Mouse (Mus musculus) forebrain, embryonic 12.5 days (tissue): ENCODE data around the gene Gclc. TPM values are rescaled to one million over a fixed set of nuclear protein-coding genes. Genes with fewer than 3 reads are reported as not detected.

Source experiments
- ATAC-seq: fragments of 200-750 bp; cut with Nextera tagmentation; 2 replicates; pipeline ENCODE4 v1.8.0; 2017; ENCODE audit warnings: moderate TSS enrichment; ENCODE audit not compliant: low FRiP score
- H3K27ac ChIP-seq: fragments of 300-500 bp; sonication (generic); 2 replicates; pipeline ENCODE4 v1.5.1; 2016; ENCODE audit warnings: mild to moderate bottlenecking
- H3K27me3 ChIP-seq: fragments of 300-500 bp; sonication (generic); 2 replicates; pipeline ENCODE4 v1.6.1; 2016; ENCODE audit warnings: mild to moderate bottlenecking
- H3K36me3 ChIP-seq: fragments of 300-500 bp; sonication (generic); replicated peaks from 2 replicates; pipeline ENCODE4 v1.6.1; 2016; ENCODE audit warnings: mild to moderate bottlenecking
- H3K4me1 ChIP-seq: fragments of 300-500 bp; sonication (generic); 2 replicates; pipeline ENCODE4 v1.6.1; 2016
- H3K4me2 ChIP-seq: fragments of 300-500 bp; sonication (generic); 2 replicates; pipeline ENCODE4 v1.6.1; 2016; ENCODE audit warnings: mild to moderate bottlenecking, moderate library complexity
- H3K4me3 ChIP-seq: fragments of 300-500 bp; sonication (generic); replicated peaks from 2 replicates; pipeline ENCODE4 v1.5.1; 2016; ENCODE audit warnings: mild to moderate bottlenecking
- H3K9ac ChIP-seq: fragments of 300-500 bp; sonication (generic); 2 replicates; pipeline ENCODE4 v1.6.1; 2016; ENCODE audit warnings: mild to moderate bottlenecking
- H3K9me3 ChIP-seq: fragments of 300-500 bp; sonication (generic); 2 replicates; pipeline ENCODE4 v1.6.1; 2016
- WGBS: fragments of 180-500 bp; shearing (Covaris S2); methylation state at CpG from one replicate; pipeline ENCODE4 v1.1.7; 2016; 5-methylcytosine and 5-hydroxymethylcytosine counted together
- polyA plus RNA-seq: library from polyadenylated mRNA; unstranded; fragments of >200 nt; fragmentation: Nextera tagmentation; extraction: Ambion mirVana; gene quantifications from 2 replicates; pipeline ENCODE4 v1.2.1, GENCODE M21; 2016

Gclc gene
- 22.5 and 23.5 TPM in 2 replicates for polyA plus RNA-seq

DNA sequence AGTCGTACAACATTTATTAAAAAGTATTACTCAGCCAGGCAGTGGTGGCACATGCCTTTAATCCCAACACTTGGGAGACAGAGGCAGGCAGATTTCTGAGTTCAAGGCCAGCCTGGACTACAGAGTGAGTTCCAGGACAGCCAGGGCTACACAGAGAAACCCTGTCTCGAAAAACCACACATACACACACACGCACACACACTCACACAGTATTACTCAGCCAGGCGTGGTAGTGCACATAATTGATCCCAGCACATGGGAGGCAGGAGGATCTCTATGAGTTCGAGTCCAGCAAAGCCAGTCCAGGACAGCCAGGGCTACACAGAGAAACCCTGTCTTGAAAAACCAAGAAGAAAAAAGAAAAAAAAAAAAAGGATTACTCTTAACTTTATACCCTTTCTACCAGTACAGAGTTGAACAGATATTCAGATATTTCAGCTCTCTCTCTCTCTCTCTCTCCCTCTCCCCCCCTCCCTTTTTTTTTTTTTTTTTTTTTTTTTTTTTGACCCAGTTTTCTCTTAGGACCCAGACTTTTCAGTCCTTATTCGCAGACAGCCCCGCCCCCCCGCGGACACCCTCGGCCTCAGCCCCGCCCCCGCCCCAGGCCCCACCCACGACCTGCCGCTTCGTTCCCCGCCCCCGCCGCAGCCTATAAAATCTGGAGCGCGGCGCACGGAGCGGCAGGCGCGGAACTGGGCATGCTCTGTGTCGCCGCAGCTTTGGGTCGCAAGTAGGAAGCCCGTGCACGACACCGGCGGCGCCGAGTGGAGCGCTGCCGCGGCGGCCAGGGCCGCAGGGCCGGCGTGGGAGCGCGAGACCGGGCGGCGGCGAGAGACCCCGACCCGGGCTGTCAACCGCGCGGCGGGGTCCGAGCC is at the start of gene Gclc:
Gclc (plus strand) TSS at position 683 of the 875 bp plus-strand sequence.
- Histone ChIP-seq H3K9me3 (no peaks in the 10 kb centered on the region), H3K27me3 (no peaks in the 10 kb centered on the region; the same call in 1 of the 2 replicates), H3K4me3 (peak within 1 kb of the TSS; percentile 85), H3K4me1 (peaks cover 26% of the 10 kb centered on the region), H3K4me2 (peak within 1 kb of the TSS; percentile 69), H3K9ac (peak within 1 kb of the TSS; percentile 82), H3K27ac (peak within 1 kb of the TSS; percentile 87), H3K36me3 (no peaks in the 10 kb centered on the region)
- WGBS = 7% methylated on average over 54 of the region's 54 CpGs
- ATAC-seq = peak; percentile 84

DNA sequence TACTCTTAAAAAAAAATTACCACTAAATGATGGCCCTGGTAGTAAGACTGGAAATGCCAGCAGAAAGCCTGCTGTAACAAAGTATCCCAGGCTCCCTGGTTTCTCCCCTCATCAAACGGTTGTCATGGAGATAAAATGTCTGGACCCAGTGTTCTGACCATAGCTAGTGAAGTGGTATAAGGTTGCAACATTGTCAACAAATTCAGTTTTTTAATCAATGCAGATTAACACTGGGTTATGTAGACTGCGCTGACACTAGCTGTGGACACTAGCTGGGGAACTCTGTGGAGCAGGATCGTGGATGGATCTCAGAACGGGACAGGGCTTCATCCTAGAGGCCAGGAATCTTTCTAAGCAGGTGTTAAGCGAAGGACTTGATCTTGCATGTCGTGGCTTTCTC is 47.8 kb upstream of the Gclc start:
- H3K9me3 ChIP-seq = no peaks in the 10 kb centered on the region
- H3K4me3 ChIP-seq = no peak overlapping the region
- no peak overlapping the region for H3K4me2 ChIP-seq
- no peak overlapping the region for H3K27ac ChIP-seq
- no peaks in the 10 kb centered on the region for H3K27me3 ChIP-seq
- H3K9ac ChIP-seq = no peak overlapping the region
- H3K36me3 ChIP-seq = no peaks in the 10 kb centered on the region
- 91% methylated on average over 6 of the region's 6 CpGs for WGBS
- no peaks in the 10 kb centered on the region for H3K4me1 ChIP-seq
- no peak for ATAC-seq

DNA sequence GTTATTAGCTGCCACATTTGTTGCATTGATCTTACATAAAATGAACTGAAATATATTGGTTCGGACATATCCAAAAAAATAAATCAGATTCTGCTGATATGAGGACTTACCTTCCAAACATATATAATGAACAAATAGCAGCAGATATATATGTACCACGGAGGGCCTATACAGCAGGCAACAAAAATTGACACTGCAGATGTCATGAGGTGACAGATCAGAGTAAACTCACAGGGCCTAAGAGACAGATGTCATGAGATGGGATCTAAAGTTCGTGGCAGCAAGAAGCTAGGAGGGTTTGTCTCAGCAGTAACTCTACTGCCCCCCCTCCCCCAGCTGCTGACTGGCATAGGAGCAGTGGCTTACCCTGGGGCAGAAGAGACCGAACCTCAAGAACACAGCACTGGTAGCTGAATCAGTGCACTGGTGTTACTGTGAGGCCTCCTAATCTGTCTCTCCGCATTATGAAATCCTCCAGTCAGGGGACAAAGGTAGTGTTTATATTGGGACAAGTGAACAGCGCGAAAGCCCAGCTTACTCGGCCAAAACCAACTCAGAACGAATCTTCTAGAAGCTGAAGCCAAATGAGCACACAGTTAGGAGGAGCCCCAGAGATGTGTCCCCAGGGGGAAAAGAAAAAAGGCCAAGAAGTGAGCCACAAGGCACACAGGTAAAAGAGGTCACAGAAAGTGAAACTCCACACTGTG is 46.7 kb upstream of the Gclc start:
- no peak overlapping the region for H3K27ac ChIP-seq
- no peaks in the 10 kb centered on the region for H3K36me3 ChIP-seq
- H3K27me3 ChIP-seq = no peaks in the 10 kb centered on the region
- no peak for ATAC-seq
- no peak overlapping the region for H3K4me2 ChIP-seq
- no peak overlapping the region for H3K9ac ChIP-seq
- 84% methylated on average over 9 of the region's 9 CpGs for whole genome bisulfite sequencing
- H3K4me3 ChIP-seq = no peak overlapping the region
- H3K4me1 ChIP-seq = no peaks in the 10 kb centered on the region
- no peaks in the 10 kb centered on the region for H3K9me3 ChIP-seq

DNA sequence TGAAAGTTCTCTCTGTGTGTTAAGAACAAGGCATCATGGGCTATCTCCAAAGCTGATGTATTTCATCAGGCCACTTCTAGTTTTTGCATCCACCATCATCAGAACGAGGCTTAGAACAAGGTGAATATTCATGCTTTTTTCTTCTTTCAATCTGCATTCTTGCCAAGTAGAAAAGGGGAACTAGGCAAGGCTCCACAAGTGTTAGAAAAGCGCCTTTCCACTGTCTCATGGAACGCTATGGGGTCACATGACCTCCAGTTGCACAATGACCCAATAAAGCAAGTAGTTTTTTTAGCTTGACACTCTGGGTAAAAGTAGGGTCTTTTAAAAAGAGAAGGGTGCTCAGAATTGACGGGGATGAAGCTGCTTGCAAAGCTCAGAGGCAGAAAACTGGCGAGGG is 45.4 kb upstream of the Gclc start:
- H3K9me3 ChIP-seq = no peaks in the 10 kb centered on the region
- no peak overlapping the region for H3K9ac ChIP-seq
- WGBS = 63% methylated on average over 5 of the region's 5 CpGs
- no peak overlapping the region for H3K27ac ChIP-seq
- ATAC-seq = no peak
- no peaks in the 10 kb centered on the region for H3K27me3 ChIP-seq
- H3K4me1 ChIP-seq = no peaks in the 10 kb centered on the region
- no peak overlapping the region for H3K4me2 ChIP-seq
- no peak overlapping the region for H3K4me3 ChIP-seq
- no peaks in the 10 kb centered on the region for H3K36me3 ChIP-seq

DNA sequence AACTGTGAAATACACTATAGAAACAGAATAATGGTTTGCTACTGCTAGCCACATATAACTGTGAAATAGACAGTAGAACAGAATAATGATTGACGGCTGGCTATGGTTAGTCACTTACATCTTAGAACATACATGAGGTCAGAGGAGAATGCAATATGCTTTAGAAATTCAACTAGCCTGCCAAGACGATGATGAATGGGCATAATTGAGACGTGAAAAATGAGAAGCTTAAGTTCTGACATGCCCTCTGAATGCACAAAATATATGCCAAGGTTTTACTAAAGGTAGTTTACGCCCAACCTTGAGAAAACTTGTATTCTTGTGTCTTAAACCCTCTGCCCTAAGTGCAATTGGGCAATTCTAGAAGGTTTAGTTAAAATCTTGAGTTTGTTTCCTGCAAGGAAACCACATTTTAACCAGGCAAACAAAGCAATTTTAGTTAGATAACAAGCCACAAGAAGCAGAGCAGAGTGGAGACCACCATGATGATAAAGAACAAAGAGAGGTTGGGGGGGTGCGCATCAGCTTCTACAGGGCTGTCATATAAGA is 43.2 kb upstream of the Gclc start:
- no peaks in the 10 kb centered on the region for H3K27me3 ChIP-seq
- H3K4me3 ChIP-seq = no peak overlapping the region
- ATAC-seq = no peak
- H3K9me3 ChIP-seq = no peaks in the 10 kb centered on the region
- no peak overlapping the region for H3K9ac ChIP-seq
- no peaks in the 10 kb centered on the region for H3K4me1 ChIP-seq
- no peaks in the 10 kb centered on the region for H3K36me3 ChIP-seq
- H3K4me2 ChIP-seq = no peak overlapping the region
- 89% methylated on average over 5 of the region's 5 CpGs for WGBS
- H3K27ac ChIP-seq = no peak overlapping the region

DNA sequence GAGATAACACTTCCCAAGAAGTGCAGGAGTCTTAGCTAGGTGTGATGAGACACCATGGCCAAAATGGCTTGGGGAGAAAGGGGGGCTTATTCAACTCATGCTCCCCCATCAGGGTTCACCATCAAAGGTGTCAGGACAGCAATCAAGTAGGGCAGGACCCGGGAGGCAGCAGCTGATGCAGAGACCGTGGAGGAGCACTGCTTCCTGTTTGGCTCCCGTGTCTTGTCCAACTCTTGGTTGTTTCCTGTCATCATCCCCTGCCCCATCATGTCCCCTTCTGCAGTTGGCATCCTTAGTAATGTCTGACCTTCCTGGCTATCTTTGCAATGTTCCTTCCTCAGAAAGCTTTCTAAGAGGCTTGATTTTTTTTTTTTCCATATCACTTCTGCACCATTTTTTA is 41.5 kb upstream of the Gclc start:
- Histone ChIP-seq H3K27me3 (no peaks in the 10 kb centered on the region), H3K4me2 (no peak overlapping the region), H3K36me3 (no peaks in the 10 kb centered on the region), H3K4me1 (no peaks in the 10 kb centered on the region), H3K9me3 (no peaks in the 10 kb centered on the region), H3K4me3 (no peak overlapping the region), H3K27ac (no peak overlapping the region), H3K9ac (no peak overlapping the region)
- ATAC-seq = no peak
- WGBS = 74% methylated on average over 3 of the region's 3 CpGs

DNA sequence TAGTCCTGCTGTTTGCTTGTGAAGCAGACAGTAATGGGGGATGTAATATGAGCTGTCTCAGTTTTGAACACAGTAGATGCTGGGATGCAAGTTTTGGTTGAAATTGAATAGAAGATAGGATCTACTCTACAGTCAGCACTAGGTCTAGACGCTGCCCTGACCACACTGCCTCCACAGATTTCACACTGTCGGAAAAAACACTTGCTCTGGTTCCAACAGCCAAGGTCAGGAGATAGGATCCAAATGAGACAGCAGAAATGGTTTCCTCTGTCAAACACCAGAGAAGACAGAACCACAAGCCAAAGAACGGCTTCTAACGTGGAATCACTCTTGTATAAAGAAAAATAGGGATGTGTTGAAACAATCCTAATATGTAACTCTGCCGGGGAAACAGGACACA is 41.0 kb upstream of the Gclc start:
- H3K4me3 ChIP-seq = no peak overlapping the region
- no peak overlapping the region for H3K4me2 ChIP-seq
- H3K4me1 ChIP-seq = no peaks in the 10 kb centered on the region
- no peaks in the 10 kb centered on the region for H3K36me3 ChIP-seq
- no peak overlapping the region for H3K9ac ChIP-seq
- H3K9me3 ChIP-seq = no peaks in the 10 kb centered on the region
- H3K27ac ChIP-seq = no peak overlapping the region
- ATAC-seq = no peak
- no peaks in the 10 kb centered on the region for H3K27me3 ChIP-seq
- WGBS = 90% methylated on average over 5 of the region's 5 CpGs

DNA sequence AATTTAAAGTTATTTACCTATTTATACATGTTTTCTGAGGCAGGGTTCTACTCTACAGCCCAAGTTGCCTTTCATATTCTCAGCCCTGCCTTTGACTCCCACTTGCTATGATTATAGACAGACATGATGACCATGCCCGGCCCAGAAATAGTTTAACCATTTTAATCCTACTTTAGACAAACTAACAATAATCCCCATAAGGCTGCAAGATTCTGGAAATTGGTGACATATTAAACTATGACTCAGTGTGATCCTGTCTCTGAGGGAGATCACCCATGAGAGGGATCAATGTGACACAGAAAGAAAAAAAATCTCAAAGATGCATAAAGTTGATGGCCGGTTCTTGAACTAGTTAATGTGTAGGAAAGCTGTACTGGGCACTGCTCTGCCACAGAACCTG is 39.1 kb upstream of the Gclc start:
- no peak overlapping the region for H3K4me2 ChIP-seq
- no peak overlapping the region for H3K9ac ChIP-seq
- H3K27ac ChIP-seq = no peak overlapping the region
- no peaks in the 10 kb centered on the region for H3K36me3 ChIP-seq
- H3K4me1 ChIP-seq = no peaks in the 10 kb centered on the region
- H3K4me3 ChIP-seq = no peak overlapping the region
- H3K27me3 ChIP-seq = no peaks in the 10 kb centered on the region
- no peak for ATAC-seq
- H3K9me3 ChIP-seq = no peaks in the 10 kb centered on the region
- 92% methylated on average over 2 of the region's 2 CpGs for WGBS

DNA sequence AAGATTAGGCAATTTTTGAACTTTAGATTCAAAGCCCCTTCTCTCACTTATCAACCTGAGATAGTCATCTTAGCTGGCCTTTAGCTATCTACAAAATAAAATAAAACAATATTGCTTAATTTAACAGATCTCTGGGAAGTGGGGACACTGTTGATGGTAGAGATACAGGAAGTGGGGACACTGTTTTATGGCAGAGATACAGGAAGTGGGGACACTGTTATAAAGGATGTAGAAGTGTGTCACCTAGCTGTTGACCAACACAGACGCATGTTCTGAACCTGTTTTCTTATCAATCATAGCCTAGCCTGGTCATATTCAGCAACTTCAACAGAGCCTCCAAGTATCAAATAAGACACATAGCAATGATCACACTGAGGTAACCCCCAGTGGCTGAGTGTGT is 38.3 kb upstream of the Gclc start:
- H3K4me2 ChIP-seq = no peak overlapping the region
- H3K27me3 ChIP-seq = no peaks in the 10 kb centered on the region
- H3K4me3 ChIP-seq = no peak overlapping the region
- no peak overlapping the region for H3K9ac ChIP-seq
- ATAC-seq = no peak
- no peaks in the 10 kb centered on the region for H3K36me3 ChIP-seq
- H3K4me1 ChIP-seq = no peaks in the 10 kb centered on the region
- H3K27ac ChIP-seq = no peak overlapping the region
- no peaks in the 10 kb centered on the region for H3K9me3 ChIP-seq
- WGBS = 91% methylated on average over 1 of the region's 1 CpGs

DNA sequence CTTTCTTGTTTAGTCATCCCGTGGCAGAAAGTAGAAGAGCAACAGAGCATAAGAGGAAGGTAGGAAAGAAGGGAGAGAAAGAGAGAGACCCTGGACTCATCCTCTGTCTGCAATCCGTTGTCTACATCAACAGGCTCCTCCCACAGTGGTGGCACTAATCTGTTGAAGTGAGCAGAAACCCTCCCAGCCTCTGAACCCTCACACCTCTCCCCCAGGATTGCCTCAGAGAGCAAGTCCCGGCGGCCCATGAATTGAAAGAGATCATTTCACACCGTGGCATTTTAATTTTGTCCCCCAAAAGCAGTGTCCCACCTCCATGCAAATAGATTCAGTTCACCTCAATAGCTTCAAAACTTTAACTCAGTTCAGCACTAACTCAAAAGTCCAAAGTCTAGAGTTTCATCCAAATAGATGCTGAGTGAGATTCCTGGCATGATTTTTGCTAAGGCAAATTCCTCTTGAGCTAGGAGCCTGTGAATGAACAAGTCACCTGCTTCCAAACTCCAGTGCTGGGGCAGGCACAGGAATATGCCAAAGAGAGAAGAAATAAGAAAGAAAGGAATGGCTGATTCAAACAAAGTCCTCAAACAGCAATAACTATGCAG is 36.4 kb upstream of the Gclc start:
- no peak overlapping the region for H3K4me2 ChIP-seq
- H3K9me3 ChIP-seq = no peaks in the 10 kb centered on the region
- 68% methylated on average over 5 of the region's 5 CpGs for WGBS

DNA sequence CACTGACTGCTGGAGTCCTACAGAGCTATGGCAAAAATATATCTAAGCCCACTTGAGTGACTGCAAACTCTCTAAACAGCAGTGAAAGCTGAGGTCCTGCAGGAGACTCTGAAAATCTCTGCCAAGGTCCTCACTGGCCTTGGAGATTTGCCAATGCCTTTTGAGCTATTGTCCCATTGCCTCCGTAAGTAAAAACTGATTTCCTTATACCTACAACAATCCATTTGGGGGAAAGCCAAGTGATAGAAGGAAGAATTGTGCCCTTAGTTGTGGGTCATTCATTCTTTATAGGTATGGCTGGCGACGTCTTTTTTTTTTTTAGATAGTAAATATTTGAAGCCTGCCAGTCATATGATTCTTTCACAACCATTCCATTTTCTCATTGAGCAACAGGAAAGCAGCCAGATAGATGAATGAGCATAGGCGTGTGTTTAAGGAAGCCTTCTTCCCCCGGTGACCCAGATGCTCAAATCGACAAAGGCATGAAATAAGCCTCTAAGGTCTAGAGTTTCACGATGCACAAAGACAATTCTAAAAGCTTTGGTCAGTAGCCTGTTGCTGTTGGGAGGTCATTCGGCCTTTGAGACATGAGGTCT is 35.4 kb upstream of the Gclc start:
- no peak for ATAC-seq
- H3K27ac ChIP-seq = no peak overlapping the region
- no peak overlapping the region for H3K9ac ChIP-seq
- H3K4me1 ChIP-seq = no peaks in the 10 kb centered on the region
- no peaks in the 10 kb centered on the region for H3K27me3 ChIP-seq
- WGBS = 79% methylated on average over 8 of the region's 8 CpGs
- H3K9me3 ChIP-seq = no peaks in the 10 kb centered on the region
- no peaks in the 10 kb centered on the region for H3K36me3 ChIP-seq
- no peak overlapping the region for H3K4me3 ChIP-seq
- no peak overlapping the region for H3K4me2 ChIP-seq

More for the DNA sequence above, 36.4 kb upstream of the Gclc start:
- Histone ChIP-seq H3K9ac (no peak overlapping the region), H3K4me1 (no peaks in the 10 kb centered on the region), H3K27ac (no peak overlapping the region), H3K4me3 (no peak overlapping the region), H3K36me3 (no peaks in the 10 kb centered on the region), H3K27me3 (no peaks in the 10 kb centered on the region)
- no peak for ATAC-seq

DNA sequence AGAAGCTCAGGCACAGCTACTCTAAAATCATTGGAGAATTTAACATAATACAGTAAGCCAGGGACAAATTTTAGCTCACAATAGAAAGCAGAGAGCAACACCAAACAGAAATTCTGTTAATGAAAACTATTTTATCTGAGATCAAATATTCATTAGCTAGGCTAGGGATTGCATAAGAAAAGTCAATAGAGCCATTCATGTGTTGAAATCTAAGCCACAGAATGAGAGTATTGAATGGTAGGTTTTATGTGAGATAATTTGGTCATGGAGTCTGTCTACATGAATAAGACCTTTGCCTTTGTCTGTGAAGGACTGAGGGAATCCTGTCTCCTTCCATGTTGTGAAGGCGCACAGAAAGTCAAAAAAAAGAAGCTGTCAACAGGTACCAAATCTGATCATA is 34.7 kb upstream of the Gclc start:
- Histone ChIP-seq H3K4me1 (no peaks in the 10 kb centered on the region), H3K27ac (no peak overlapping the region), H3K27me3 (no peaks in the 10 kb centered on the region), H3K4me3 (no peak overlapping the region), H3K9me3 (no peaks in the 10 kb centered on the region), H3K36me3 (no peaks in the 10 kb centered on the region), H3K9ac (no peak overlapping the region), H3K4me2 (no peak overlapping the region)
- 85% methylated on average over 1 of the region's 1 CpGs for WGBS
- no peak for ATAC-seq
